Comparison of ENCODE assay signal across 10 mouse cellular contexts in the genomic region with DNA sequence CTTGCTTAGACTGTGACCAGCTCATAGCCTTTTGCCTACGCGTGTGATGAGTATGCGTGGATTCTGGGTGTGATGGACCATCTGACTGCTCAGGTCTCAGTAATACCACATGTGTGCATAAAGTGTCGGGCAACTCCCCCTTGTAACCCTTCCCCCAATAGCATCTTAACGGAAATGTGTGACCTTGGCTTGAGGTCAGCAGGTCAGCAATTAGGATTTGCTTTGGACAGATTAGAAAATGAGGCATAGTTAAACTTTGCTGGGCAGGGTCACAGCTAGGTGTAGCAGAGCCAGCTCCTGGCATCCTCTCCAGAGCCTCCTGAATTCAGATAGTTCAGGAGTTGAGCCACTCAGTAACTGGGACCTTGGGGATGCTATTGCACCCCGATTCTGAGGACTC. TPM values are rescaled to one million over a fixed set of nuclear protein-coding genes. Genes with fewer than 3 reads are reported as not detected.
A peak's percentile ranks its signal among the peaks of the same experiment; 100 is the strongest.
DNase-seq lines count a peak whose midpoint lies in the region; ATAC-seq lines count a peak whose summit lies in the region.
"Had no signal": no experiment of that assay in that cellular context is flagged by ENCODE, and none has a peak within 500 bp of the region (broad histone marks: within the 10 kb centered on the region; RNA-seq: fewer than 3 reads in every experiment).

No protein-coding gene starts in this region.

- H3K27ac ChIP-seq in heart, embryonic 15.5 days: no peak overlapping the region
- H3K27ac ChIP-seq in midbrain, embryonic 15.5 days: peak overlapping the region; percentile 99; the same call in 1 of the 2 replicates
- no peak overlapping the region for H3K27ac ChIP-seq in midbrain, embryonic 16.5 days (ENCODE audit: low read length)
- no peak overlapping the region for H3K27ac ChIP-seq in embryonic facial prominence, embryonic 14.5 days (replicated peaks; ENCODE audit: low read depth, low read length)

- no peak for DNase-seq in heart, adult 9 months (ENCODE audit: low spot score in 2 of 2)
- DNase-seq in embryonic facial prominence, embryonic 14.5 days (ENCODE audit: low spot score): no peak
- peak; percentile 17 for DNase-seq in splenic B cell, adult 2 months (ENCODE audit: low read depth, low spot score)
- DNase-seq in testis, postnatal 14 days (ENCODE audit: low spot score): no peak
- DNase-seq: heart, adult 2 months; lung, postnatal 4 days had no signal

- peaks cover 13% of the 10 kb centered on the region for H3K27me3 ChIP-seq in heart, embryonic 15.5 days
- H3K27me3 ChIP-seq in midbrain, embryonic 15.5 days (replicated peaks): 0 out of 2 replicates have a peak, but pooled peaks cover 2% of the 10 kb centered on the region
- no peaks in the 10 kb centered on the region; the same call in 1 of the 2 replicates for H3K27me3 ChIP-seq in midbrain, embryonic 16.5 days (ENCODE audit: control insufficient read depth, insufficient read depth, low read depth, low read length)
- 0 out of 2 replicates have a peak, but pooled peaks cover 7% of the 10 kb centered on the region for H3K27me3 ChIP-seq in embryonic facial prominence, embryonic 14.5 days (replicated peaks; ENCODE audit: control insufficient read depth, insufficient read depth, low read length)
- H3K27me3 ChIP-seq in splenic B cell, adult 2 months (ENCODE audit: control insufficient read depth, insufficient read depth, low read length, poor library complexity, severe bottlenecking): no peaks in the 10 kb centered on the region; the same call in 1 of the 2 replicates

- no peaks in the 10 kb centered on the region for H3K36me3 ChIP-seq in heart, embryonic 15.5 days
- no peaks in the 10 kb centered on the region for H3K36me3 ChIP-seq in midbrain, embryonic 15.5 days (replicated peaks)
- no peaks in the 10 kb centered on the region for H3K36me3 ChIP-seq in midbrain, embryonic 16.5 days (ENCODE audit: control insufficient read depth, insufficient read depth, low read length)
- H3K36me3 ChIP-seq in embryonic facial prominence, embryonic 14.5 days (ENCODE audit: control insufficient read depth, insufficient read depth, low read length): no peaks in the 10 kb centered on the region
- no peaks in the 10 kb centered on the region for H3K36me3 ChIP-seq in splenic B cell, adult 2 months (ENCODE audit: control insufficient read depth, insufficient read depth, low read length, poor library complexity, severe bottlenecking)
- H3K36me3 ChIP-seq: embryonic facial prominence, embryonic 12.5 days had no signal

- H3K9me3 ChIP-seq in heart, embryonic 15.5 days (replicated peaks): no peaks in the 10 kb centered on the region
- H3K9me3 ChIP-seq in midbrain, embryonic 15.5 days: no peaks in the 10 kb centered on the region
- H3K9me3 ChIP-seq in midbrain, embryonic 16.5 days (replicated peaks; ENCODE audit: control insufficient read depth, low read length, poor library complexity, severe bottlenecking): no peaks in the 10 kb centered on the region
- no peaks in the 10 kb centered on the region for H3K9me3 ChIP-seq in embryonic facial prominence, embryonic 14.5 days (ENCODE audit: control insufficient read depth, low read length)

- H3K9ac ChIP-seq in heart, embryonic 15.5 days: no peak overlapping the region
- H3K9ac ChIP-seq in midbrain, embryonic 15.5 days: no peak overlapping the region
- no peak overlapping the region for H3K9ac ChIP-seq in midbrain, embryonic 16.5 days (ENCODE audit: low read depth, low read length)
- H3K9ac ChIP-seq in embryonic facial prominence, embryonic 14.5 days (ENCODE audit: low read depth, low read length): no peak overlapping the region

- no peak overlapping the region; the same call in 1 of the 2 replicates for H3K4me3 ChIP-seq in heart, embryonic 15.5 days
- no peak overlapping the region for H3K4me3 ChIP-seq in midbrain, embryonic 15.5 days
- no peak overlapping the region for H3K4me3 ChIP-seq in midbrain, embryonic 16.5 days (ENCODE audit: low read depth, low read length)
- no peak overlapping the region for H3K4me3 ChIP-seq in embryonic facial prominence, embryonic 14.5 days (ENCODE audit: low read depth, low read length)

- WGBS in heart, embryonic 15.5 days: 82% methylated on average over 6 of the region's 6 CpGs
- 88% methylated on average over 6 of the region's 6 CpGs for WGBS in midbrain, embryonic 15.5 days
- 89% methylated on average over 6 of the region's 6 CpGs for WGBS in midbrain, embryonic 16.5 days
- 60% methylated on average over 6 of the region's 6 CpGs for WGBS in embryonic facial prominence, embryonic 14.5 days

- H3K4me2 ChIP-seq in heart, embryonic 15.5 days: peak overlapping the region; percentile 87; the same call in 1 of the 2 replicates
- no peak overlapping the region; the same call in 1 of the 2 replicates for H3K4me2 ChIP-seq in midbrain, embryonic 15.5 days
- H3K4me2 ChIP-seq in midbrain, embryonic 16.5 days (ENCODE audit: low read length): no peak overlapping the region
- peak overlapping the region; percentile 79; the same call in 1 of the 2 replicates for H3K4me2 ChIP-seq in embryonic facial prominence, embryonic 14.5 days (ENCODE audit: low read depth, low read length)

- peaks cover 29% of the 10 kb centered on the region for H3K4me1 ChIP-seq in heart, embryonic 15.5 days (replicated peaks)
- H3K4me1 ChIP-seq in midbrain, embryonic 15.5 days: peaks cover 24% of the 10 kb centered on the region
- H3K4me1 ChIP-seq in midbrain, embryonic 16.5 days (ENCODE audit: control insufficient read depth, insufficient read depth, low read length): peaks cover 22% of the 10 kb centered on the region
- peaks cover 20% of the 10 kb centered on the region for H3K4me1 ChIP-seq in embryonic facial prominence, embryonic 14.5 days (ENCODE audit: control insufficient read depth, insufficient read depth, low read length)

- no peak for ATAC-seq in heart, embryonic 15.5 days (replicated peaks; ENCODE audit: insufficient number of reproducible peaks, insufficient read depth, low FRiP score, low read depth)
- ATAC-seq in midbrain, embryonic 15.5 days (replicated peaks): no peak
- ATAC-seq in midbrain, embryonic 16.5 days: no peak
- no peak for ATAC-seq in embryonic facial prominence, embryonic 14.5 days (ENCODE audit: low read depth)

RNA-seq across cellular contexts. Expression of gene Med13l, which starts 1.6 kb away (rescaled TPM):
- 6.1 and 8.2 TPM in 2 replicates for polyA plus RNA-seq in heart, embryonic 15.5 days (2015; fragmentation: Nextera tagmentation; extraction: Ambion mirVana)
- 17.3 and 17.9 TPM in 2 replicates for polyA plus RNA-seq in midbrain, embryonic 15.5 days (2015; fragmentation: Nextera tagmentation; extraction: Ambion mirVana)
- polyA plus RNA-seq in midbrain, embryonic 16.5 days (2015; fragmentation: Nextera tagmentation; extraction: Ambion mirVana): 14.4 and 15.7 TPM in 2 replicates
- polyA plus RNA-seq in embryonic facial prominence, embryonic 14.5 days (2014; fragmentation: Nextera tagmentation; extraction: Ambion mirVana): 15.7 and 16.5 TPM in 2 replicates

Comparison
In these comparisons a context has a peak if more than half of its experiments do, and no peak if none do; other contexts are left out.
1. H3K4me2 ChIP-seq: peak in heart, embryonic 15.5 days (single experiment) and embryonic facial prominence, embryonic 14.5 days (single experiment); none in midbrain, embryonic 15.5 days (single experiment) and midbrain, embryonic 16.5 days (single experiment).